Mouse (Mus musculus) left cerebral cortex, postnatal 10 days (tissue): ENCODE results near the gene 1700017B05Rik. TPM values are rescaled to one million over a fixed set of nuclear protein-coding genes. Genes with fewer than 3 reads are reported as not detected.

Experiments
- DNase-seq, 2 experiments: peaks; one replicate each; pipeline ENCODE4 v3.0.0; 2021 to 2022; ENCODE audit warnings: low spot score in 2 of 2, mixed read lengths in 1 of 2; ENCODE audit errors: extremely low spot score in 1 of 2
- intact Hi-C: fragments of 180-260 bp; cut with DNase I; formaldehyde crosslinking; loops from one replicate; pipeline ENCODE4 v1.15.1; 2025
- total RNA-seq, 2 experiments: library from RNA; stranded (reverse); gene quantifications; 2 replicates each; pipeline ENCODE4 v1.2.3; 2021

The 1700017B05Rik gene
- total RNA-seq, 2 experiments from 2014 or later: 12.1 to 15.7 TPM

DNA sequence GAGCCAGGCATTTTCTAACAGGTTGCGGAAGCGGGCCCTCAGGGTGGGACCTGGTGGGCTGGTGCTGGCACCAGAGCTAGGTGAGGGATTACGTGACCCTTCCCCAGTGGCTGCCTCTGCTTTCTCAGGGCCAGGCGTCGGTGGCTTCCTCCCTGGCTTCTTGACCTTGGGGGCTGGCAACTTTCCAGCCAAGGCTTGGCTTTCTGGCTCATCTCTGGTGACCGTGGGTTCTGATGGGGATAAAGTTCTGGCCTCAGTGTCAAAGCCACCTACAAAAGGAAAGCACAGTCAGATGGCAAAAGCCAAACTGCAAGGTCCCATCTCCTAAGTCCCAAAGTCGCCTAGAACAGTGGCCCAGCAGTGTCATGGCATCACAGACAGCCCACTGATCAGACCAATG, 8.4 kb downstream of the 1700017B05Rik start:
- intact Hi-C loops: no loop called here
- no peak for DNase-seq

DNA sequence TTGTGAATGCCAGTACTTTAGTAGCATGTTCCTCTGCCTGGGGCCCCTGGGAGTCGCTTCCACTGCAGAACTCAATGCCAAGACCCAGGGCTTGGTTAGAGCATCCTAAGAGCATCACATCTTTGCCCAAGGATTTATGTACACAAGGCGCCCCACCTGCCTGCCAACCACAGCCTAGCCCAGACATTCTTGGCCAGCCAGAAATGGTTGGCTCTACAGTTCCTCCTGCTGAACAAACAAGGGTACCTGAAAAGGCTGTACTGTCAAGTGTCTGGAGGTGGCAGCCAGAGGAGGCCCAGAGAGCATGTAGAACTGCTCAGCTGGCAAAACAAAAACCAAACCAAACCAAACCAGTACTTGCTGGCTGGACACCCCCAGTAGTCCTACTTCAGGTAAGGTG, 11.3 kb downstream of the 1700017B05Rik start:
- DNase-seq: no peak
- intact Hi-C loops: no loop called here

DNA sequence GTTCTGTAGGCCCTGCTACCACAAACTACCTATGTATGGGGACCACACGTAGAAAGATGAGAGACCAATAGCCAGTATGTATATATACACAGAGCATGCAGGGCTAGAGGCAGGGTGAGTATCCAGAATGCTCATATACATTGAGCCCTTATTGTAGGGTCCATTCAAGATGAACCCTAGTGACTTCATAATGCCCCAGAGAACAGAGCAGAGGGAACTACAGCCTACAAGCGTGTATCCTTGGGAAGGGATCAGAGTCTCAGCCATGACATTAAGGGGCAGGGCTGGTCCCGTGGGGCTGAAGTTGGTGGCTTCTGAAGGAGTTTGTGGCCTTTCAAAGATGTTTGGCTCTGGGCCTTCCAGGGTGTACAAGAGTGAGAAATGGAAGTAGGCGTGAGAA, 12.4 kb downstream of the 1700017B05Rik start:
- no peak for DNase-seq

GRCm38 (mm10) chr9:57248030-57248942, 14.1 kb downstream of the 1700017B05Rik start:
- intact Hi-C loops: no loop called here
- no peak for DNase-seq

More for the DNA sequence above, 12.4 kb downstream of the 1700017B05Rik start:
- intact Hi-C loops: no loop called here

- intact Hi-C loops: no loop called here
- DNase-seq: no peak
These were observed 15.2 kb downstream of the 1700017B05Rik start for GRCm38 (mm10) chr9:57247201-57247671.

DNA sequence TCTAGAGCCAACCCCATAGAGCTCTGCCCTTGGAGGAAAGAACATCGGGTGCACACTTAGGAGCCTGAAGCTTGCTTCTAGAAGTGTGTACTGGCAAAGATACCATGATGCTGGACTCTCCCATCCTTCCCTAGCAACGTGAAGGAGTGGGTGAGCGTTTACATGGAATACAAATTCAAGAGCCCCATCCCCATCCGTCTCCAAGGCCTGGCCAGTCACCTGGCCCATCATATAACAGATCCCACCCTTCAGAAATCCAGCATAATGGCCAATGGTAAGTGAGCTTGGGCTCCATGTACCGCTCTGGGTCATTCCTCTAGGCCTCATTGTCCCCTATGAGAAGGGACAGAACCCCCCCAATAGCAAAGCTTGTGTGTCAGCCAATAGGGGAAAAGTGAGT, 15.9 kb downstream of the 1700017B05Rik start:
- DNase-seq: no peak
- intact Hi-C loops: no loop called here

DNA sequence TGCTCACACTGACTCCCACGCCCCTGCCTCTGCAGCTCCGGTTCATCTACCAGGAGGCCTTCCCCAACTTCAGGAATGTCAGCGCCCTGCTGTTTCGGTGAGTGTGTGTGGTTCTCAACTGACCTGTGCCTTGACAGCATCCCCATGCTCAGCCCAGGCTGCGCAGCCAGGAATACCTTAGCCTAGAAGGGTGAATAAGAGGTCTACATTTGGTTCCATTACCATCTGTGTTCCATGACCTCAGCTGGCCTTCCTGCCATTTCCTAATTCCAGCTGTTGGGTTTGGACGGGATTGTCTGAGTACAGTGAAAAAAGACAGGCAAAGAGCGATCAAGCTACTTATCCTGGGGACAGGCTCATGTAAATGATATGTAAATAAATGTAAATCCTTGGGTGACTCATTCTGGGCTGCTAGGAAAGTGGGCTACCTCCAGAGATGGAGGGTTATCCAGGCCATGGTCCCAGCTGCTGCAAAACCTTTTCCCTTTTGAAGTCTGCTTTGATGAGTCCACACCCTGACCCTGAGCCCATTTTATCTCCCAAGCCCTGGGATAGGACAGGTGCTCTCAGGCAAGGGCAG, 18.2 kb downstream of the 1700017B05Rik start:
- DNase-seq: no peak
- intact Hi-C loops: no loop called here

DNA sequence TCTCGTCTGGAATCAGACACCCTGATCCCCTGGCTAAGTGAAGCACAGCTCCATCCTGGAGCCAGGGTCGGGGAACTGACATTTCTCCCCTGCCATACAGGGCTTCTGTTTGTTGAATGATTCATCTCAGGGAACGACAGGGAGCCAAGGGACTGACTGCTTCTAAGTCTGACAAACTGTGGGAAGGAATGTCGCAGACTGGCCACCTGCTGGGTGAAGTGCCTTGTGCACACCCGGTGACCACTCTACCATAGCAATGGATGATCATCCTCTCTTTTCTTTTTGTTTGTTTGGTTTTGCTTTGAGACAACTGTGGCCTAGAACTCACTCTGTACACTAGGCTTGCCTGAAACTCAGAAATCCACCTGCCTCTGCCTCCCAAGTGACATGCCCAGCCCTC, 19.5 kb downstream of the 1700017B05Rik start:
- intact Hi-C loops: no loop called here
- no peak for DNase-seq

DNA sequence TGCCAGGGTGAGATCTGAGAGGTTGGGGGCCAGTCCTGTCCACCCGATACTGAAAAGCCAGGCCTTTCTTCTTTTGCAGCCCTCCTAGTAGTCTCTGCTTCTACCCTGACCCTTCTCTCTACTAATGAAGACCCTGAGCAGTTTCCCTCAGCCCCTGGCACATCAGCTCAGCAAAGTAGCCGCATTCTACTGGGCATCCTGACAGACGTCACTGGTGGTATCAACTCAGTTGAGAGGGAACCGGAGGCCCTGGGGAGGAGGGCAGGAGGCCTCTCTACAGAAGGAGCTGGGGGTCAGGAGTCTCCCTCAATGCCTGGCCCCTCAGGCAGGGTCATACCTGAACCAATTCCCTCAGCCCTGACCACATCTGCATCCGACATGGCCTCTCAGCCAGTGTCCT, 21.3 kb downstream of the 1700017B05Rik start:
- no peak for DNase-seq
- intact Hi-C loops: no loop called here

DNA sequence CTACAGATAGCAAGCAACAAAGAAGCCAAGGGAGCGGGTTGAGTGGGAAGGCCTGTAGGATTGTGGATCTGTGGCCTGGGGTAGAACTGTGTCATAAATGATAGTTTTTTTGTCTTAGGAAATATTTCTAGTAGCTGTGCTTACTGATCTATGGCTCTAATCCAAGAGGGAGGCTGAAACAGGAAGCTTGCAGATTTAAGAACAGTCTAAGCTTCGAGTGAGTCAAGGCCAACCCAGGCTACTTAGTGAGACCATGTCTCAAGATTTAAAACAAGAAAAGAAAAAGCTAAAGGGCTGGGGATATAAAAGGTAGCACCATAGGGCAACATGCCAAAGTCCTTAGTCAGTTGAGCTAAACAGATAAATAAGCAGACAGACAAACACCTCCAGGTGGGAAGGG, 24.2 kb downstream of the 1700017B05Rik start:
- DNase-seq: no peak
- intact Hi-C loops: no loop called here

- DNase-seq: no peak
- intact Hi-C loops: no loop called here
These were observed 24.7 kb downstream of the 1700017B05Rik start for GRCm38 (mm10) chr9:57237705-57238104.

- intact Hi-C loops: no loop called here
- DNase-seq: no peak
These were observed 26.2 kb downstream of the 1700017B05Rik start, which contains the start of gene Trcg1 for GRCm38 (mm10) chr9:57236256-57236655. TSS of gene Trcg1 (plus strand) at chr9:57236556.

DNA sequence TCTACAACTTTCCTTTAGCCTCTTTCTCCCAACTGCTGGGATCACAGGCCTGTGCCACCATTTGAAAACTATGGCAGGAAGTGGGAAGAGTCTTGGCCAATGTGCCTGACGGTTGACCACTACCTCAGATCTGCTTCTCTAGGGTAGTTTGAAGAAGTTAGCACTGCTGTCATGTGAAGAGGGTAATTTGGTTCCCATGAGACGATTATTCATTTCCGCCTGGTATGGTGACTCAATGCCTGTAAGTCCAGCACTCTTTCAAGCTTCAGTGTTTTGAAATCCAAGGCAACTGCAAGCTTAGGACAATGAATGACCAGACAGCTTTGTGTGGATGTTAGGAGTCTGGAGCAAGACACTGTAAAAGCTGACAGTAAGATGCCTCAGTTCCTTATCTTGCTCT, 28.6 kb downstream of the 1700017B05Rik start:
- no peak for DNase-seq
- intact Hi-C loops: no loop called here

GRCm38 (mm10) chr9:57233142-57233541, 29.3 kb downstream of the 1700017B05Rik start:
- DNase-seq: no peak
- intact Hi-C loops: no loop called here

GRCm38 (mm10) chr9:57232341-57232940, 30.0 kb downstream of the 1700017B05Rik start:
- DNase-seq: no peak
- intact Hi-C loops: no loop called here

DNA sequence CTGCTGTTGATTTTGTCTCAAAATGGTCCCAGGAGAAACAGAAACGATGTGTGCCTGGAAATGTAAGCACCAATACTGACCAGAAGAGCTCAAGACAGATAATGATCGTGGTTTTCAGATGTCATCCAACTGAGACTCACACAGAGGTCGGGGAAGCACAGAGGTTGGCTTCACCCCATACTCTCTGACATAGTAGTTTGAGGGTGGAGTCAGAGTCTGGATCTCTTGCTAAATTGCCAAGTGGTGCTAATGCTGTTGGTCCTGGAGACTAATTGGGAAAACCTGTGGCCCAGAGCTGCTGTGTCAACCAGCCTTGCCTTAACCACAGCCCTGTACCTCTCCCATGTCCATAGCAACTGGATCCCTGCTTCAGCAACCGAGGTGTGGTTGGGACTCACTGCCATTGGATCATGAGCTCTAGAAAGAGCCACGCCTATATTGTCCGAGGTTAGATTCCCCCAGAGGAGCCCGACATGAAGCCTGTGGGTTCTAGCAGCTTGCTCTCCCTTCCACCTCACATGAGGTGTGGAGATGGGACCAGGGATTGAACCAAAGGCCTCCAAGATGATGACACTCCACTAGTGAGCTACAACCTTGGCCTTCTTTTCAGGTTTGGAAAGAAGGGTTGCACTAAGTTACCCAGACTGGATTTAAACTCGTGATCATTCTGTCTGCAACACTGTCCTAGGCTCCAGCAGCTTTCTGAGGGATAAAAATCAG, 30.7 kb downstream of the 1700017B05Rik start:
- intact Hi-C loops: no loop called here
- DNase-seq: no peak

DNA sequence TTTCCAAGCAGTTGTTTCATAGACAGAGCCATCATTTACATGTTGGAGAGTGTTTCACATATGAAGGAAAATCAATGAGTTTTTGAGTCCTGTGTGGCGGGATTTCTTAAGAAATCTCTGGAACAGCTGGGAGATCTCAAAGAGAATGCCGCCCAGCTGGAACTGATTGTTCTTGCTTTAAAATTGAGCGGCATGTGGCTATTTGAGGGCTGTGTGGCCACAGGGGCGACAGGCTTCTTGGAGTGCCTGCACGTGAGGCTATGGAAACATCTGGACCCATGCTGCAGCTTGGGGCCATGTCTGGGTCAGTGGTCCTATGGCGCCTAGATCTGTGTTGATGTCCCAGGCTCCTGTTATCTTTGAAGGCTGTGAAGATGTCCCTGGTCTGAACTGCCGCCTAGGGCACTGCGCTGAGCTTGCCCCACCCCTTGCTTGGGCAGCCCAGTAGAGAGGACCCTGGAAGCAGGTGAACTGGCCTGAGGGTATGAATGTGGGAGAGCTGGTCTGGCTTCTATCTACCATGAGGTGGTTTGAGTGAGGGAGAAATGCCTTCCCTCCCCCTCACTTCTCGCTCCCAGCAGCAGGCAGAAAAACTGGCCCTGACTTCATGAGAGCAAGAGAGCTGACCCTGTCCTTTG, 32.1 kb downstream of the 1700017B05Rik start:
- DNase-seq: no peak
- intact Hi-C loops: no loop called here

DNA sequence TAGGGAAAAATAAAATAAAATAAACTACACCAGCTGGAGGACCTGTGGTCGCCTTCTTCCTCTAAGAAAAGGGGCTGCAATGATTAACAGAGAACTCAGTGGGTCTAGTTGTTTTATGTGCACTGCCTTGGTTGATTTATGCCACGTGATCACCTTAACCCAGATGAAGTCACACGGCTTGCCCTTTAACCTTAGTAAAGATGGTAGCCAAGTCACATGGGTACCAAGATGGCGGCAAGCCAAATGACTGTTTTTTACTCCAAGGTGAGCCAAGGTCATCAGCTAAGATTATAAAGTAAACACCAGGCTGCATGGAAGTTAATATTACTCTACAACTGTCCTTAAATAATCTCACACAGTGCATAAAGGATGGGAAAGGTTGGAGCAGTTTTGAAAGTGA, 32.7 kb downstream of the 1700017B05Rik start:
- DNase-seq: no peak
- intact Hi-C loops: loop anchor here (10.0 kb wide), 1 partner anchor 305 kb away; the partner anchor contains the start of gene Snx33

DNA sequence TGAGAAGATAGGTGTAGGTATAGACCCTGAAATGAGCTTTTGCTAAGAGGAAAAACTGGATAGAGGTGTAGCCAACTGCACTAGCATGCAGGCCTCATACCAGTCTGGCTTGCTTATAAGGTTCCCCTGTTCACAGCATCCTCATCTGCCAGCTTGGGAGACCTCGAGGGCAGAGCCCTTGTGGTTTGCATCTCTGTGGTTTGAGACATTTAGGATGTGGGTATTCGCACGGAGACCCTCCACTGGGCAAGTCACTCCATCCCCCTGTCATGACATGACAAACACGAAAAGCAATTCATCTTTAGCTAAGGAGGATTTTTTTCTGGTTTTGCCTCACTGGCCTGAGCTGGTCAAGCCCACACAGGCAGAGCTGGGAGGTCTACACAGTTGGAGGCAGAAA, 34.2 kb downstream of the 1700017B05Rik start:
- intact Hi-C loops: loop anchor here (10.0 kb wide), 1 partner anchor 303 kb away; the partner anchor contains the start of gene Snx33
- no peak for DNase-seq
